Mouse (Mus musculus): ENCODE measurements at regions not wholly inside any gene's neighbourhood (a gene's known extent, or its start where the extent isn't known, plus 50 kb on each side); places are given as distances from the start of the nearest gene placed in this dataset.

DNA sequence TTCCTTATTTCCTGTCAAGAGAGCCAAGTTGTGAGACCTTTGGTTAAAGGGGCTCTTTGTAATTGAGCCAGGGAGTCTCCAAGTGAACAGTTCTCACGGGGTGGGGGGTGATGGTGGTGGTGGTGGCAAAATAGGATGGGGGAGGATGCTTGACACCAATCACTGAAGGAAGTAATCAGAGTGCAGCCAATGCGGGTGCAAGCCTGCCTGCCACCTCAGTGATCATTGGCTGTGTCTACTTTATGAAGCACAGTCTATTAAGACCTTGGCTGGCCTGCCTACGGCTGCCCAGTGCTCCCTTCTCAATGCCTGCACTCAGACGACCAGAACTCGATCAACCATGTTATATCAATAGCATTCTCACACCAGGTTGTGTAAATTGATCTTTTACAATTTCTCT is 206.0 kb upstream of the Pou3f3 start:
- no peak for TF ChIP-seq POLR2A (IDR thresholded peaks at IDR 0.05; ENCODE audit: low read depth, low read length)
- no peak for TF ChIP-seq CTCF (IDR thresholded peaks at IDR 0.05; ENCODE audit: borderline replicate concordance, insufficient read depth, low read length)
